In the genomic region with DNA sequence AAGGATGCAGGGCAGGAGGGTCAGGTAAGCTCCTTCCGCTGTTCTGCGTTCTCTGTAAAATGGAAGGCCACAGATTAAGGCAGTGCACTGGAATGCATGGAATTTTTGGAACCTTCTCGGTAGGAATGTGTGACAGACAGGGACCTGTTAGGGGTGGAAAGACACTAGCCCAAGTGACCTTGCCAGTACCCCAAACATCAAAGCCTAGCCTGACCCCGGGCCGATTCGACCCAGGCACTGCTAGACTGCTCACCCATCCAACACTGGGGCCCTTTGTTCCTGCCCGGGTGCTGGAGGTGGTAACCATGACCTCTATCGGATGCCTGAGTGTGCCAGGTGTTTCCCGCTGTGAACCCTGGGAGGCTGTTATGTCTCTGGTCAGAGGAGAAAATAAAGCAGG, we compare ENCODE assay signal across 15 mouse cellular contexts. TPM values are rescaled to one million over a fixed set of nuclear protein-coding genes. Genes with fewer than 3 reads are reported as not detected.
"Had no signal": no experiment of that assay in that cellular context is flagged by ENCODE, and none has a peak within 500 bp of the region (broad histone marks: within the 10 kb centered on the region; RNA-seq: fewer than 3 reads in every experiment).

No protein-coding gene starts in this region.

- ATAC-seq: liver, postnatal 0 days; midbrain, embryonic 13.5 days had no signal

- H3K36me3 ChIP-seq: kidney, embryonic 15.5 days; limb, embryonic 12.5 days; liver, embryonic 13.5 days; lung, embryonic 15.5 days; midbrain, embryonic 13.5 days; neural tube, embryonic 12.5 days had no signal

- H3K9ac ChIP-seq: kidney, embryonic 15.5 days; limb, embryonic 12.5 days; liver, embryonic 13.5 days; liver, postnatal 0 days; lung, embryonic 15.5 days; midbrain, embryonic 13.5 days; neural tube, embryonic 12.5 days had no signal

- H3K4me2 ChIP-seq: kidney, embryonic 15.5 days; limb, embryonic 12.5 days; liver, embryonic 13.5 days; lung, embryonic 15.5 days; midbrain, embryonic 13.5 days; neural tube, embryonic 12.5 days had no signal

- DNase-seq: kidney, postnatal 14 days; liver; liver, embryonic 13.5 days; liver, postnatal 0 days; lung, postnatal 14 days; thymus, adult 18-20 months; thymus, postnatal 14 days had no signal

- H3K27ac ChIP-seq: kidney, embryonic 15.5 days; left cerebral cortex, adult 2 months; limb, embryonic 12.5 days; liver, embryonic 13.5 days; lung, embryonic 15.5 days; macrophage; midbrain, embryonic 13.5 days; neural tube, embryonic 12.5 days had no signal

- H3K4me3 ChIP-seq: kidney, embryonic 15.5 days; left cerebral cortex, adult 2 months; limb, embryonic 12.5 days; liver, embryonic 13.5 days; lung, embryonic 15.5 days; megakaryocyte, embryonic 14.5 days; midbrain, embryonic 13.5 days; neural tube, embryonic 12.5 days had no signal

- H3K9me3 ChIP-seq: kidney, embryonic 15.5 days; limb, embryonic 12.5 days; liver, embryonic 13.5 days; lung, embryonic 15.5 days; midbrain, embryonic 13.5 days; neural tube, embryonic 12.5 days had no signal

RNA-seq across cellular contexts. Expression of gene Tcp11, which starts 58.2 kb away (rescaled TPM):
- polyA plus RNA-seq: macrophage had no signal
